Mouse (Mus musculus): ENCODE results near the gene Artn.

Artn gene

DNA sequence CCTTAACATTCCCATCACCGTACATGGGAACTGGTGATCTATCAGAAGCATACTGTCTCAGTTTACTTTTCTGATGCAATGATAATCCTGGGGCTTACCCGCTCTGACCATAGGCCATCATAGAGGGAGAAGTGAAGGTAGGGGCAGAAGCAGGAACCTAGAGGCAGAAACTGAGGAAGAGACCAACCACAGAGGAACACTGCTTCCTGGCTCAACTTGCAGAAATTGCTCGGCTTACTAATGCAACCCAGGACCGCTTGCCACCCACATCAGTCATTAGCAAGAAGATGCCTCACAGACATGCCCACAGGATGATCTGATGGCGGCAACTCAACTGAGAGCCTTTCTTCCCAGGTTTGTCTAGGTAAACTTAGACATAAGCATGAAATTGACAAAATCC, 10.8 kb downstream of the Artn start:
- DNase-seq (ENCODE audit: low spot score): no peak

DNA sequence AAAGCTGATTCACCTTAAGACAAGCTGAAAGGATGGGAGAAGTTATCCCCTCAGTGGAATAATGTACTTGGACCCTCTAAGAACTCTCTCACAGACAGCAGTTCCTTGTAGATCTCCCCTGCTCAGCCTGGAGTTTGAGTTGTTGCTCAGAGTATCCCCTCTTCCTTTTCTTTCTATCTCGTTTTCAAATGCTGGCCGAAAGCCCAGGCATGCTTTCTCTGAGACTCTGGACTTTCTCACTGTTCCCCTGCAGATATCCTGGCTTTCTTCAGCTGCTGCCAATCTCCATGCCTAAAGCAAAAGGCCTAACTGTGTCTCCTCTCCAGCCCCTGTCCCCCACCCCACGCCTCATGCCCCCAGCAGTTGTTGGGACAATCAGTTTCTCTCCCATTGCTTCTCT, 11.3 kb downstream of the Artn start:
- no peak for DNase-seq (ENCODE audit: low spot score)

DNA sequence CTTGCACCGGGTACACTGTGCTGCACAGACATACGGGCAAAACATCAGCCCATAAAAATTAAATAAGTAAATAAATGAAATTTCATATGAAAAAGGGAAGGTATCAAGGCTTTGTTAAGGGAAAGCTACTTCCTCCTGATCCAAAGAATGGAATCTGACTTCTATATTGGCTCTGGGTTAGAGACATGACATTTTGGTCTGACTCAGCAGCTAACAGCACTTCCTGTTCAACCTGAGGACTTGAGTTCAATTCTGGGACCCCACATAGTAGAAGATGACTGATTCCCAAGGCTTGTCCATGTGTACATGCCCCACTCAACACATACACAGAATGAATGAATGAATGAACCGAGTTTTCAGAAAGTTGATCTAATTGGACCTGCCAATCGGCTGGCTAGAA, 11.7 kb downstream of the Artn start:
- no peak for DNase-seq (ENCODE audit: low spot score)

DNA sequence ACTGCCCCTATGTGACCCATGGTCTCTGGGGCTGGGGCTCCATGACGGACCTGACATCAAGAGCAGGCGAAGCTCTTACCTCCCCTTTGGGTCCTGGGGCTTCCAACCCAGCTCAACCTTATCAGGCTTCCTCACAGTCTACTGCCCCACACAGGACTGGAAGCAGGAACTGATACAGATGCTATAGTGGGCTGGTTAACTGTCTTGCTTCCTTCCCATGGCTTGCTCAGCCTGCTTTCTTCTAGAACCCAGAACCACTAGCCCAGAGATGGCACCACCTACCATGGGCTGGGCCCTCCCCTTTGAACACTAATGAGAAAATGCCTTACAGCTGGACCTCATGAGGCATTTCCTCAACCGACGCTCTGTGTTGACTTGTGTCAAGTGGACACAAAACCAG, 12.2 kb downstream of the Artn start:
- DNase-seq (ENCODE audit: low spot score): no peak

DNA sequence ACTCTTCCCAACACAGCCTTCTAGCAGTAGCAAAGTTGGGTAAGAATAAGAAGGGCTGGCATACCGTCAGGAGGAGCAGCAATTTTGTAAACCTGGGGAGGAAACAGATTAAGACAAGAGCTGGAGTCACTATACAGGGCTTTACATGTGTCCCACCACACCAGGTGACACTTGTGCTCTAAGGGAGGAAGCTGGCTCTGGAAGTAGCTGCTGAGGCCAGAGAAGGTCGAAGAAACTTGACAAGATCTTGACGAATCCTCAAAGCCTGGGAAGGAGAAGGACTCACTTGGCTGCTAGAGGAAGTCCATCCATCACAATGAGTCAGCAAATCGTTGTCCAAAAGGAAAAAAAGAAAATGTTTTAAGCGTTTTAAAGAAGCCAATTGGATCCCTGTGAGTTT, 13.2 kb downstream of the Artn start:
- no peak for DNase-seq (ENCODE audit: low spot score)

DNA sequence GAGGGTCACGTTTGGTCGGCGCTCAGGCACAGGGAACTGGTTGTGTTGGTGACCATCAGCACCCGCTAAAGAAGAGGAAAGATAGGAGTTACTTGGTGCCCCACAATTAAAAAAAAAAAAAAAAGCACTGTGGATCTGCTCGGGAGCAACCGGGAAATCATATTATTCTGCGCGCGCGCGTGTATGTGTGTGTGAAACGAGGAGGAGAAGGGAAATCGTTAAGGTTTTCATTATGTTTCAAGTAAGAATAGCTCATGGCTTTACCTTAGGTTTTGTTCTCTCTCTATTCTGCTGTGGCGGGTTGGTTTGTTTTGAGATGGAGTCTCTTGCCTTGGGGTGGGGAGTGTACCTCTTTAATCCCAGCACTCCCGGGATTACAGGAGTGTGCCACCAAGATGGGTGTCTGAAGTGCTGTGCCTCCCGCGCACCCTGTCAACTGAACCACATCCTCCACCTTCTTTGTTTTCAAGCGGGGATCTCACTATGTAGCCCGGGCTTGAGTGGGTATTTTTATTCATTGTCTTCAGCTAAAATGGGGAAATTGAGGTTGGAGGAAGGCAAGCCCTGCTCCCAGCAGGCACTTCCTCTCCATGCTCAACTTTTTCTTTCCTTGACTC, 14.0 kb downstream of the Artn start:
- DNase-seq (ENCODE audit: low spot score): no peak

DNA sequence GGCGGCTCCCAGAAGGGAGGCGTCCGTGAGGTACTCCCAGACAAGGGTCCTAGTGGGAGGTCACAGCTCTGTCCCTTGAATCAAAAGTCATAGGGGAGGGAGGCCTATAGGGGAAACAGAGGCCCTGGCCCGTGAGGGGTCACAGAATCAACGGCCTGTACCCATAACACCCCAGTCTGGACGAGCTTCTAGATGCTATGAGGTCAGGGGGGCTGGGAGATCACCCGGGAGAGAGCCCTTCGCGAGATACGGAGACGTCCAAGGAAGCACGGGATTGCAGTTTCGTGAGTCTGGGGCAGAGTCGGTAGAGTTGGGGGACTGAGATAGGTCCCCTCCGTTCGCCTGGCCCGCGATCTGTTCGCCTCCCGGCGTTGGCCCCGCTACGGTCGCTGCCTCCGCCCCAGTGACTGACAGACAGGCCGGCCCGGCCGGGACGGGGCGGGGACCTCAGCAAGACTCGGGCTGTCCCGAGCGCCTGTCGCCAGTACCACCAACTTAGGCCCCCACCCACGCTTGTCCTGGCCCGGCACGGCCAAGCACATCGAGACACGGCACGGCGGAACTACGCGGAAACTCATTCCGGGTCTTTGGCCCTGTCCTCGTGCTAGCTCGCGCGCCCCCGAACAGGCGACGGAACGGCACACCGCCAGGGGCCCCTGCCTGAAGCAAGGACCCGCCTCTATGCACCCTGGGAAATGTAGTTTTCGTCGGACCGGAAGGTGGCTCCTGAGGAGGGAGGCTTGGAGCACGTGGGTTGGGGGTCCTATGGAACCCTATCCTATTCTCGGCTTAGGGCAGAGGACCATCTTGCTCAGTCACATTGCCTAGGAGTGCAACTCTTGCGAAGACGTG, 14.7 kb downstream of the Artn start, which contains the start of gene Ipo13:
Ipo13 (minus strand) TSS at position 409 of the 852 bp plus-strand sequence.
- DNase-seq (ENCODE audit: low spot score): peak; percentile 95

DNA sequence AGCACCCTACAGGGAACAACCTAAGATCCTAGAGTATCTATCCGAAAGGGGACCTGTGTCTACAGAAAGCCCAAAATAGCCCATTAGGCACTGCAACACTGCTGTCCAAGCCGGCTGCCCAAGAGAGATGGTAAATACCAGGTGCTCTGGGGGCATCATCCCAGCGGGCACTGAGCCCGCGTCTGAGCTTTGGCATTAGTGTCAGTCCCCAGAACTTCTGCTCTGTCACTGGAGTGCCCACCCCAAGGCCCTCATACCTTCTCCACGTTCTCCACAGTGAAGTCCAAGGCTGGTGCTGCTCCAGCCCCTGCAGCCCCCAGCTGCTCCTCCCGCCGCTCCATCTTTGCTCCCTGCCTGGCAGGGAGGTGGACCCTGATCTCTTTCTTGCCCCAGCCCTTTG, 15.5 kb downstream of the Artn start:
- DNase-seq (ENCODE audit: low spot score): no peak

DNA sequence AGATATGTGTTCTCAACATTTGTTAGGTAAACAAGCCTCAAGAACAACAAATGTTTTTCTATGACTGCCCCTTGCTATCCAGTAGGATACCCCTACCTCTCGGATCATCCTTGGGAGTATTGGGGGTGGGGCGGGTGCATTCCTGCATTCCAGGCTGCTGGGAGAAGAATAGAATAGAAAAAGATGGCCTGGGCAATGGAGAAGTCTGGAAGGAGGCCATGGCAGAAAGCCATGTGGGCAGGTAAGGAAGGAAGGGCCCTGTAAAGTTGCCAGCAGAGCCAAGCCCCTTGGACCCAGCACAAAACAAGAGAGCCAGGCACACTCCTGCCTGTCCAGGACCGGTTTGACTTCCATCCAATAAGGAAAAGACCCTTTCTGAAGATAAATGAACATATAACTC, 16.1 kb downstream of the Artn start:
- no peak for DNase-seq (ENCODE audit: low spot score)

DNA sequence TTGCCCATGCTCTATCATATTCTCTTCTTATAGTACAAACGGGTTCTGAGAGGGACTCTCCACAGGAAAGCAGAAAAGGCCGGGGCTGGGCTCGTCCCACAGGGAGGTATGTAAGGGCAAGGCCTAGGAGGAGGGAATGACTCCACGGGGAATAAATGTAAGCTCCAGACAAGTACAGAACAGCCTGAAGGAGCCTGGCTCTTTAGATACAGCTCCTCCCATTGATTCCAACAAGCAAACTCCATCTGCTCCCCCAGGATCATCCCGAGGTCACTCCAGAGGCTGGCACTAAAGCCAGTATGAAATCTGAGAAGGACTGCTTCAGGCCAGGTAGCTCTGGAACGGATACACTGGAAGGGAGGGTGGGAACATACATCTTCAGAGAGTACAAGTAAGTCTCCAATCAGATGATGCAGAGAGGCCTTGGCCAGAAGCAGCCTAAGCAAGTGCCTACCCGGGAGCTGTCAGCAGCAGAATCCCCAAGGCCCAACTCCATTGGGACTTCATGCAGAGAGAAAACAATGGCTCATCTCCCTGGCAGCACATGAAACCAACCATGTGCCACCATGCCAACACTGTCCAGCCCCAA, 16.8 kb downstream of the Artn start:
- DNase-seq (ENCODE audit: low spot score): no peak

DNA sequence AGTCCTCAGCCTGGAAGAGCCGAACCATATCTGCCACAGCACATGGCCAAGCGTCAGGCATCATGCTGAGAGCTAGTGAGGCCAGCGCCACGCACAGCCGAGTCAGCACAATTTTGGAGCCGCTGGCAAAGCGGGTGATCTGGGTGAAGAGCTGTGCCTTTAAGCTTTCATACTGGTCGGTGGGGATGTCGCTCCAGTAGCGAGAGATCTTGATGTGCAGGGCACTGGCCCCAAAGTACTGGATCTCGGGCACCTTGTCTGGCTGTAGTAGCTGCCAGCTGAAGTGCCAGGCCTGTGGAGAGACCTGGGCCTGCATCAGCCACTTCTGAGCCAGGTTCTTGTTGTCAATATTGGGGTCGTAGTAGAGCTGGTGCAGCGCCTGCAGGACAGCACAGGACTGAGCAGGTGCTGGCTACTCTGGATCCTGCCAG, 17.4 kb downstream of the Artn start:
- no peak for DNase-seq (ENCODE audit: low spot score)

DNA sequence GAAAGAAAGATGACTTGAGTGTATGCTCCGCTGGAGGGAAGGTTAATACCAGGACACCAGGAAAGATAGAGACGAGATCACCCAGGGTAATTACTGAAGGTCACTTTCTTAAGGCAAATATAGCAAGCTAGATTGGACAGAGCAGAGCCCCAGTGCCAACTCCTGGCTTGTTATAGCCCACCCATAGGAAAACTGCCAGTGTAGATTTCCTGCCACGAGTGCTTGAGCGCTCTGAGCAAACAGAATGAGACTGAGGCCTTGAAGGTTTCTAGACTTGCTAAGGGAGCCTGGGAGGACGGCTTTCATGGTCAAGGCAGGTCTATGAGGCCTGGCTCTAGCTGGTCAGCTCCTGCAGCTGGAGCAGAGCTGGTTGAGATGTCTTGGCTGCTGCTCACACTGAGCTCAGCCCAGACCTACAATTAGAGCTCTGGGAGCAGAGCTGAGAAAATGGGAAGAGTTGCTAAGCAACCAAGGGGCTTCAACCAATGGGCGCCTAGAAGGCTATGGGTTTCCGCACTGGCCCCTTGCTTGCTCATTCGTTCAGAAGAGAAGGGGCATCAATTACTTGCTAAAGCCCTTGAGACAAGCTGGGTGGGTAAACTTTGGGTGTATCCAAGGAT, 20.6 kb downstream of the Artn start:
- peak; percentile 47 for DNase-seq (ENCODE audit: low spot score)

DNA sequence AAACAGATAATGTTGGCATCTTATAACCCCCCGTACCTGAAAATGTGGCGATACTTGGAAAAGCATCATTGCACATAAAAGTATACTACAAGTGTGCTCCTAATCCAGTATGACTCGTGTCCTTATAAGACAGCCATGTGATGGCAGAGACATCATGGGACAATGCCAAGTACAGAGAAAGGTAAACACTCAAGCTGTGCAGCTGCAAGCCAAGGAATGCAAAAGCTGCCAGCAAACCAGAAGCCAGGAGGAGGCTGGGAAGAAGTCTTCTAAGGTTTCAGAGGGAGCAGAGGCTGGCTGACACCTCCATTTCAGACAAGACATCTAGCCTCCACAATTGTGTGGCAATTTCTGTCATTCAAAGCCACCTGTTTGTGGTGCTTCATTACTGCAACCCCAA, 23.4 kb downstream of the Artn start:
- no peak for DNase-seq (ENCODE audit: low spot score)

DNA sequence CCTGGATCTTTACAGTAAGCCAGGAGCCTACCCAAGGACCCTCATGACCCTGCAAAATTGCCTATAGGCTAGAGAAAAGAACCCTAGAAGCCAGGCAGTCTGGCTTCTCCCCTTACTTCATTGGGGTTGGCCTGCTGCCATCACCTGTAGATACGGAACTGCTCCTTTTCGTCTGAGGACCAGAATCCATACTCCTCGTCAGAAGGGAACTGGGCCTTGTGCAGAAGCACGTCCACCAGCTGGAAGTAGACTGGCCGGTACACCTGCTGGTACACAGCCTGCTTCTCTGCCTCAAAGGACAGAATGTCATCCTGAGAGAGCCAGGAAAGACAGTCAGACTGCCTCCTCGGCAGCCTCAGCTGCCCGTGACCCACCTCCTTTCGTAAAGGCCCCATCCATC, 24.8 kb downstream of the Artn start:
- DNase-seq (ENCODE audit: low spot score): no peak

DNA sequence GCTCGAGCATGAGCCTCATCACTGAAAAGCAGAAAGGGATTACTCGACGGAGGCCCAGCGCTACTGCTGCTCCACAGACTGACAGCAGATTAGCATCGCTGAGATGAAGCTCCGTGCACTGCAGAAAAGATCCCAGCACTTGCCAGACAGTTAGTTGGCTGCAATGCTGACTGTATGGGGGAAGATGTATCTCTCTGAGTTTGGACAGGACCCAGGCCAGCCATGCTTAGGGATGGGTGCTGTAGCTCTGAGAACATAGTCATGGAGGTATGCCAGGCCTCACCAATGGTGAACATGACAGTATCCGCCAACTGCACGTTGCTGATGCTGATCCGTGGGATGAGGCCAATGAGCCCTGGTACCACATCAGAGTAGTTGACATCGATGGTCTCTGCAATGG, 25.5 kb downstream of the Artn start:
- DNase-seq (ENCODE audit: low spot score): no peak

DNA sequence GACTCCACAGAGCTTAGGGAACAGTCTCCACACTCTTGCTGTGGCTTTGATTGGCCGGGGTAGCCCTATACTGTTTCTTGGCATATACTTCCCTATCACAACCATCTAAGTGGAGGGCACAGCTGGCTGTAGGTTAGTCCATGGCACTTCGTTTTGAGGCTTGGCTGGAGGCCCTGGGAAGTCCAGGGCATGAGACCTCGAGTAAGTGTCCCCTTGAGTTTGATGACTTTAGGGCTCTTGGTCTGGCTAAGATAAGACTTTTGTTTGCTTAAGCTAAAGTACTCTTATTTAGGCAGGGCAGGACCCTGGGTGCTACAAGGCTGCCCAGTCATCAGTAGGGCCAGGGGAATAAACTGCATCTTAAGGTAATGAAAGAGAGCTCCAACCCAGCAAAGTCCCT, 31.5 kb downstream of the Artn start:
- no peak for DNase-seq (ENCODE audit: low spot score)

DNA sequence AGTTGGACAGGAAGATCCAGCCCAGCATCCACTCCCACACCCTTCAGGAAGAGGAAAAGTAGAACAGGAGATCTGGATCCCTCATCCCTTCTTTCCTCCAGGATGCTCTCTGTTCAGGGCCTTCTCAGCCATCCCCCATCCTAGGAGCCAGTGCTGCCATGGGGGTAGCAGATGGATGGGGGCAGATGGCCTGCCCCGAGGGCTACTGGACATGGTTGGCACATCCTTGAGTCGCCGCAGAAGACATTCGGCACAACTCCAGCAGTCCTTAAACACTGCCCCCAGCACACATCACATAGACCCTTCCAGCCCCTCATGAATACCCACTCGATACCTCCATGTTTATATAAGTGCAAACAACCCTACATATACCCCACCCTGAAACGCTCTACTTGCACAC, 33.5 kb downstream of the Artn start:
- no peak for DNase-seq (ENCODE audit: low spot score)

DNA sequence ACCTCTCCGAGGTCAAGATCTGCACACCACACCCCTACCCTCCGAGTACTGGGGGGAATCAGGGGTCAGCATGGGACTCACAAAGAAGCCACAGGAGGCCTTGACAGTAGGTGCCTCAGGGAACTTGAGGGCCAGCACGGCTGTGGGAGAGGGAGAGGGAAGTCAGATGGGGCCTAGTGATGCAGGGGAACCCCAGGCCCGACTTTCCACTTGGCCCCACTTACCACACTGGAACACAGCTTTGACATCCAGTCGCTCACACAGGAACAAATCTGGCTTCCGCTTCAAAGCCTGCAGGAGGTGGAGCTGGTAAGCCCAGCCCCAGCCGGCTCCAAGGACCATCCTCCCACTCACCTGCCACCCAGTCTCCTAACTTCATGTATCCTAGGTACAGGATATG, 34.2 kb downstream of the Artn start:
- DNase-seq (ENCODE audit: low spot score): no peak

DNA sequence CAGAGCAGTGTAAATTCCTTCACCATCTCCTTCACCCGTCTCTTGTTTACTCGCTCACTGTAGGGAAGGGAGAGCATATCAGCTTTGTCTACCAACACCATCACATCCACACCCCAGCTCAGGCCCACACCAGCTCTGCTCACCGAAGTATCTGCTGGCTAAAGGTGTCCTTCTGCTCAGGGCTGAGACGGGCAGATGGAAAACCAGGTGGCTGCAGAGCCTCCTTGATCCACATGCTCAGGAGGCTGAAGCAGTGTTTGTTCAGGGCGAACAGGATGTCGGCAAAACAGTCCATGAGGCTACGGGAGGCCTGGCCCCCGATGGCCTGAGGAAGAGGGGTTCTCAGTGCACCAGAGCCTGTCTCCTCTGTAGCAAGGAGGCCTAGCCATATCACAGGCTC, 35.0 kb downstream of the Artn start:
- no peak for DNase-seq (ENCODE audit: low spot score)

DNA sequence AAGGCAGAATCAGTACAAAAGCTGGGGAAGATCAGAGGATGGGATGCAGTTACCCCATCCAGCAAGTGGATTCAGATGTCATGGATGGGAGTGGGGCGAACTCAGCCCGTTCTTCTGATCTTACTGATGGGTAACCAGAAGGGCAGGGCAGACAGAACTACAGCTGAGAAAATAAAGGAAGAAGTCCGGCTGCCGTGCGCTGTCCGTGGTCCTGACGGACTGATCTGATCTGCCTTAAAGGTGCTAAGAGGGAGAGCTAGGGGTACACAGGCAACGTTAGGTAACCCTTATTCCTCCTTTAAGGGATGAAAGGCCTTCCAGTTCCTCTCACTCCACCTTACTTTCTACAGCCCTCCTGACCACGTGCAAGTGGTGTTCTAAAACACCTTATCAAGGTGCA, 36.2 kb downstream of the Artn start:
- peak; percentile 63 for DNase-seq (ENCODE audit: low spot score)

DNA sequence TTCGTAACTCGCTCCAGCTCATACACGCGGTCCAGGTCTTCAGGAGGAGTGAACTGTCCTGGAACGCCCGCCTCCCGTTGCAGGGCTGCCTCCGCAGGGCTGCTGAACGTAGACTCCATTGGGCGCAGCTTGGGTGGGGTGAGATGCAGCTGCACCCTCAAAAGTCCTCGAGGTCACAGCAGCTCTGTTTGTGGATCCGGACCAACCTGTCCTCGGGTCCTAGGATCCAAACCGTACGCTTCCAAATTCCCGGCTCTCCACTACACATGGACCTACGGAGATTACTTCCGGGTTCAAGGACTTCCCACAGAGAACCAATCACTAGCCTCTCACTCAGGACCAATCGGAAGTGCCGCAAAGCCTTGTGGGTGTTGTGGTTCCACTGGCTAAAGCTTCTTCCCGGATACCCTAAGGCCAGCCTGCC, 37.8 kb downstream of the Artn start, which contains the start of gene Dph2:
Dph2 (minus strand) TSS at position 295 of the 424 bp plus-strand sequence.
- peak; percentile 93 for DNase-seq (ENCODE audit: low spot score)

DNA sequence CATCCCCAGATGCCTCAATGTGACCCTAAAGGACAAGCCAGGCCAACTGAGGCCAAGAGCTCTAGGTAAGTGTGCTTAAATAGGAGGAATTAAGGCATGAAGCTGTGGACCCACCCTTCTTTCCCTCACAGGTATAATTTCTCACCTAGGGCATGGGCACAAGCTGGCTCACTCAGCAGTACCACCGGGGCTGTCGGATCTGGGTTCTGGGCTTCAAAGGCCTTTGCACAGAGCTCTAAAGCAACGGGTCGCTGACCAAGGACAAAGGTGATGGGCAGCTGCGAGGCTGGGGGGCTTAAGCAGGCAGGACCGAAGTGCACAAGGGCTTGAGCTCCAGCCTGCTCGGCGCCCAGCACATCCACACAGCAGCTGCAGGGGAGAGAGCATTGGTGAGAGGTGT, 38.8 kb downstream of the Artn start:
- no peak for DNase-seq (ENCODE audit: low spot score)

DNA sequence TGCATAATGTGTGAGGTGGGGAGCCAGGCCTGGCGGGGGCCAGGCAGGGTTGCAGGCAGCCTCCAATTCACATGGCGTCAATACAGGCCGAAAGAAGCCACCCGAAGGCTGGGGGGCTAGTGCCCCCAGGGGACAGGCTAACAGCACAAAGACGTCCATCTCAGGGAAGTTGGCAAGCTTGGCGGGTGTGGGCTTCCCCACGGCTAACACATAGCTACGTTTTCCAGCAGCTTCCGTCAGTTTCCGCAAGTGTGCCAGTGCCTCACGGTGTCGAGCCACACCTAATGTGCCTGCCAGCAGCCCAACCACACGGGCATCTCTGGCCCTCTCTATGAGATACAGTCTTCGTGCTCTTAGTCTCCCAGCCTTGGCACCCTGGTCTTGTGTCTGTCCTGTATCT, 39.5 kb downstream of the Artn start:
- no peak for DNase-seq (ENCODE audit: low spot score)

Data from retina, embryonic 14.5 days (tissue).